Mouse (Mus musculus) effector memory CD4-positive, alpha-beta T cell, adult 7 months (primary cell): Measurements from ENCODE around the gene Clec5a. TPM values are rescaled to one million over a fixed set of nuclear protein-coding genes. Genes with fewer than 3 reads are reported as not detected.

Source experiments
- polyA plus RNA-seq: library from polyadenylated mRNA; unstranded; fragments of 100-300 nt; shearing (Covaris generic); gene quantifications from one replicate; pipeline ENCODE4 v1.2.1, GENCODE M21; 2017

Clec5a gene
- polyA plus RNA-seq = not detected

GRCm38 (mm10) chr6:40585645-40586044 is at the start of gene Clec5a:
TSS of gene Clec5a (minus strand) at chr6:40585821.

GRCm38 (mm10) chr6:40628406-40629000 is 42.9 kb upstream of the Clec5a start, which contains the start of gene Mgam:
TSS of gene Mgam (plus strand) at chr6:40628831.

GRCm38 (mm10) chr6:40613260-40613852 is 27.7 kb upstream of the Clec5a start, which contains the start of gene Tas2r138:
TSS of gene Tas2r138 (minus strand) at chr6:40613310.

GRCm38 (mm10) chr6:40569187-40569586 is 16.4 kb downstream of the Clec5a start, which contains the start of gene Olfr460:
TSS of gene Olfr460 (plus strand) at chr6:40569487.

GRCm38 (mm10) chr6:40554950-40555349 is 30.7 kb downstream of the Clec5a start, which contains the start of gene Olfr461:
TSS of gene Olfr461 (minus strand) at chr6:40555050.

Other genes with a start within 250 kb of the Clec5a start
- gene E330009J07Rik, start 149.7 kb downstream of the Clec5a start, polyA plus RNA-seq = 20.2 TPM
- gene Wee2, start 146.7 kb downstream of the Clec5a start, polyA plus RNA-seq = not detected
- 68.2 TPM for gene Ssbp1, start 114.5 kb downstream of the Clec5a start, polyA plus RNA-seq
- not detected for gene Tas2r137, start 94.6 kb downstream of the Clec5a start, polyA plus RNA-seq
- not detected for gene Tas2r108, start 92.3 kb downstream of the Clec5a start, polyA plus RNA-seq
- gene Prss37, start 66.3 kb downstream of the Clec5a start, polyA plus RNA-seq = not detected
- gene Olfr461, start 30.8 kb downstream of the Clec5a start, polyA plus RNA-seq = not detected
- 0.29 TPM for gene Olfr460, start 16.3 kb downstream of the Clec5a start, polyA plus RNA-seq
- not detected for gene Tas2r138, start 27.5 kb upstream of the Clec5a start, polyA plus RNA-seq
- gene Mgam, start 43.0 kb upstream of the Clec5a start, polyA plus RNA-seq = 0.10 TPM